16 mouse cellular contexts compared by ENCODE assay signal in genomic region chr9:54931765-54932164, GRCm38 (mm10). TPM values are rescaled to one million over a fixed set of nuclear protein-coding genes. Genes with fewer than 3 reads are reported as not detected.
DNase-seq lines count a peak whose midpoint lies in the region; ATAC-seq and TF ChIP-seq lines count a peak whose summit lies in the region.
"Had no signal": no experiment of that assay in that cellular context is flagged by ENCODE, and none has a peak within 500 bp of the region (broad histone marks: within the 10 kb centered on the region; RNA-seq: fewer than 3 reads in every experiment).

No protein-coding gene starts in this region.

- DNase-seq in kidney, adult 11 months: peak; percentile 17
- no peak for DNase-seq in kidney, adult 18-20 months
- no peak for DNase-seq in liver, postnatal 0 days
- DNase-seq in liver: no peak
- DNase-seq in ES-CJ7 (ENCODE audit: low read depth, low spot score): peak; percentile 67
- peak; percentile 26 for DNase-seq in induced T-regulatory cell, adult 2 months (ENCODE audit: low read depth)
- no peak for DNase-seq in cerebellum, postnatal 4 days (ENCODE audit: low spot score in 2 of 2)
- no peak for DNase-seq in embryonic facial prominence, embryonic 10.5 days (ENCODE audit: low spot score)
- DNase-seq: cerebellum, adult 11 months; cerebellum, postnatal 36 days; lung, adult 18-20 months had no signal

- H3K4me3 ChIP-seq in liver, postnatal 0 days (ENCODE audit: low read depth, low read length): no peak overlapping the region
- no peak overlapping the region for H3K4me3 ChIP-seq in embryonic facial prominence, embryonic 10.5 days
- H3K4me3 ChIP-seq: embryonic facial prominence, embryonic 13.5 days; forebrain, embryonic 10.5 days; heart, embryonic 15.5 days; hindbrain, embryonic 15.5 days had no signal

- no peak overlapping the region for H3K4me2 ChIP-seq in liver, postnatal 0 days (ENCODE audit: low read depth, low read length)
- H3K4me2 ChIP-seq: embryonic facial prominence, embryonic 13.5 days; heart, embryonic 15.5 days; hindbrain, embryonic 15.5 days had no signal

- 22% methylated on average over 1 of the region's 1 CpGs for WGBS in liver, postnatal 0 days (ENCODE audit: insufficient replicate concordance)
- 6% methylated on average over 1 of the region's 1 CpGs for WGBS in embryonic facial prominence, embryonic 10.5 days

- no peak for TF ChIP-seq EP300 in liver, postnatal 0 days (IDR thresholded peaks at IDR 0.05; ENCODE audit: low read depth)

- H3K4me1 ChIP-seq in liver, postnatal 0 days (ENCODE audit: insufficient read depth): no peaks in the 10 kb centered on the region
- H3K4me1 ChIP-seq in embryonic facial prominence, embryonic 10.5 days: no peaks in the 10 kb centered on the region
- H3K4me1 ChIP-seq: embryonic facial prominence, embryonic 13.5 days; forebrain, embryonic 10.5 days; heart, embryonic 15.5 days; hindbrain, embryonic 15.5 days had no signal

- no peaks in the 10 kb centered on the region for H3K36me3 ChIP-seq in liver, postnatal 0 days (replicated peaks; ENCODE audit: insufficient read depth, low read length)
- no peaks in the 10 kb centered on the region for H3K36me3 ChIP-seq in embryonic facial prominence, embryonic 10.5 days (replicated peaks)
- H3K36me3 ChIP-seq: embryonic facial prominence, embryonic 13.5 days; forebrain, embryonic 10.5 days; heart, embryonic 15.5 days; hindbrain, embryonic 15.5 days had no signal

- ATAC-seq in liver, postnatal 0 days: no peak

- H3K9ac ChIP-seq in liver, postnatal 0 days (replicated peaks): no peak overlapping the region
- H3K9ac ChIP-seq: embryonic facial prominence, embryonic 13.5 days; heart, embryonic 15.5 days; hindbrain, embryonic 15.5 days had no signal

- no peaks in the 10 kb centered on the region for H3K27me3 ChIP-seq in liver, postnatal 0 days (ENCODE audit: insufficient read depth, low read length)
- no peaks in the 10 kb centered on the region for H3K27me3 ChIP-seq in embryonic facial prominence, embryonic 10.5 days (replicated peaks; ENCODE audit: low read depth, poor library complexity, severe bottlenecking)
- H3K27me3 ChIP-seq: embryonic facial prominence, embryonic 13.5 days; heart, embryonic 15.5 days; hindbrain, embryonic 15.5 days had no signal

- H3K27ac ChIP-seq in liver, postnatal 0 days (ENCODE audit: low read depth): 0 out of 2 replicates have a peak overlapping the region, but pooled peaks have one; percentile 11
- H3K27ac ChIP-seq in embryonic facial prominence, embryonic 10.5 days (replicated peaks): no peak overlapping the region
- H3K27ac ChIP-seq: embryonic facial prominence, embryonic 13.5 days; forebrain, embryonic 10.5 days; heart, embryonic 15.5 days; hindbrain, embryonic 15.5 days had no signal

- H3K9me3 ChIP-seq in liver, postnatal 0 days (ENCODE audit: low read length): no peaks in the 10 kb centered on the region
- no peaks in the 10 kb centered on the region for H3K9me3 ChIP-seq in embryonic facial prominence, embryonic 10.5 days
- H3K9me3 ChIP-seq: embryonic facial prominence, embryonic 13.5 days; forebrain, embryonic 10.5 days; heart, embryonic 15.5 days; hindbrain, embryonic 15.5 days had no signal

- TF ChIP-seq CTCF in liver, postnatal 0 days (IDR thresholded peaks at IDR 0.05; ENCODE audit: low read depth): peak; percentile 43

RNA-seq across cellular contexts. Expression of gene Hykk, which starts 14.7 kb away (rescaled TPM):
- 13.7 and 14.0 TPM in 2 replicates for polyA plus RNA-seq in liver, postnatal 0 days (2015; fragmentation: Nextera tagmentation; extraction: Ambion mirVana)
- polyA plus RNA-seq in embryonic facial prominence, embryonic 10.5 days (2016; fragmentation: Nextera tagmentation; extraction: Ambion mirVana): 4.9 and 5.7 TPM in 2 replicates

RNA-seq across cellular contexts. Expression of gene Psma4, which starts 18.8 kb away (rescaled TPM):
- 113 and 118 TPM in 2 replicates for polyA plus RNA-seq in liver, postnatal 0 days (2015; fragmentation: Nextera tagmentation; extraction: Ambion mirVana)
- 333 and 338 TPM in 2 replicates for polyA plus RNA-seq in embryonic facial prominence, embryonic 10.5 days (2016; fragmentation: Nextera tagmentation; extraction: Ambion mirVana)

RNA-seq across cellular contexts. Expression of gene AY074887, which starts 19.0 kb away (rescaled TPM):
- polyA plus RNA-seq in liver, postnatal 0 days (2015; fragmentation: Nextera tagmentation; extraction: Ambion mirVana): 0.39 and 0.44 TPM in 2 replicates
- 1.2 and 1.5 TPM in 2 replicates for polyA plus RNA-seq in embryonic facial prominence, embryonic 10.5 days (2016; fragmentation: Nextera tagmentation; extraction: Ambion mirVana)
- polyA plus RNA-seq: frontal cortex, adult 2 months had no signal

RNA-seq across cellular contexts. Expression of gene Chrna5, which starts 48.9 kb away (rescaled TPM):
- polyA plus RNA-seq in liver, postnatal 0 days (2015; fragmentation: Nextera tagmentation; extraction: Ambion mirVana): not detected in 2 replicates
- polyA plus RNA-seq in embryonic facial prominence, embryonic 10.5 days (2016; fragmentation: Nextera tagmentation; extraction: Ambion mirVana): 1.00 and 1.4 TPM in 2 replicates

Comparison
In these comparisons a context has a peak if more than half of its experiments do, and no peak if none do; other contexts are left out.
1. DNase-seq: peak in kidney, adult 11 months (single experiment), ES-CJ7 (single experiment) and induced T-regulatory cell, adult 2 months (single experiment); none in kidney, adult 18-20 months (single experiment), liver, postnatal 0 days (single experiment), liver (single experiment), cerebellum, postnatal 4 days (0 of 2) and embryonic facial prominence, embryonic 10.5 days (single experiment).